Mouse (Mus musculus) left cerebral cortex, postnatal 36 days (tissue): ENCODE data around the gene Selenbp1. TPM values are rescaled to one million over a fixed set of nuclear protein-coding genes. Genes with fewer than 3 reads are reported as not detected.
"Not testable (repeated sequence)": the region's sequence is repeated elsewhere in the genome, so short reads cannot be mapped to it uniquely, and the experiment has no call there.

ENCODE experiments used
- DNase-seq, 2 experiments: peaks; one replicate each; pipeline ENCODE4 v3.0.0; 2021 to 2022; ENCODE audit warnings: low spot score in 2 of 2, mixed read lengths in 1 of 2
- intact Hi-C: fragments of 180-260 bp; cut with DNase I; formaldehyde crosslinking; loops from one replicate; pipeline ENCODE4 v1.15.1; 2025
- total RNA-seq, 2 experiments: library from RNA; stranded (reverse); gene quantifications; 2 replicates each; pipeline ENCODE4 v1.2.3; 2021

Gene Selenbp1
- total RNA-seq, 2 experiments from 2014 or later = 9.7 to 10.0 TPM

DNA sequence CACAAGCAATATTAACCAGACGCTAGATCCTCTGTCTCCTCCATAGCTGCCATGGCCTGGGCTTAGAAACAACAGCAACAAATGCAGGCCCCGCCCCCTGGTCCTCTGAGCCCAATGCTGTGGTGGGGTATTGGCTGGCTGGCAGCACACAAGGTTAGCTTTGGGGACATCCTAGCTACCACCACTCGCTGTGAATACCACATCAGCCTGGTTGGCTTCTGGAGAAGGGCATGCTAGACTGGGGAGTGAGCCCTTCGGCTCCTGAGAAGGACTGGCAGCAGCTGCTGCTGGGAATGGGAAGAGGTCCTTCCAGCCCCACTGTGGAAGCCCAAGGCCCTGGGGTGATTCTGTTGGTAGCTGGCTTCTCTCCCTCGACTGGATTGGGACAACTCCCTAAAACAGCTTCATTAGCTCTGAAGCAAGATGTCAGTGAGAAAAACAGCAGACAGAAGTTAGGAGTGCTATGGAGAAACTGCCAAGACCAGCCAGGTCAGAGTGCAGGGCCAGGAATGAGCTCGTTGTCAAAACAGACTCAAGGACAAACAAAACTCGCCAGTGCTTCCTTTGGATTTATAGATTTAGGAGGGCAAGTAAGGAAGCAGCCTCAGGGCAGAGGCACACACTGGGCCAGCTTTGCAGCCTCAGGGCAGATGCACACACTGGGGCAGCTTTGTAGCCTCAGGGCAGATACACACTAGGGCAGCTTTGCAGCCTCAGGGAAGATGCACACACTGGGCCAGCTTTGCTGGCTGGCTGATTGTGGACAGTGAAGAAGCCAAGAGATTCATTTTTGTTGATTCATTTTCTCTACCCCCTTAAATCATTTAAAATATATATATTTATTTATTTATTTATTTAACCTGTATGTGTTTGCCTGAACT lies 2.2 kb upstream of the Selenbp1 start:
- intact Hi-C loops = not testable (repeated sequence)

DNA sequence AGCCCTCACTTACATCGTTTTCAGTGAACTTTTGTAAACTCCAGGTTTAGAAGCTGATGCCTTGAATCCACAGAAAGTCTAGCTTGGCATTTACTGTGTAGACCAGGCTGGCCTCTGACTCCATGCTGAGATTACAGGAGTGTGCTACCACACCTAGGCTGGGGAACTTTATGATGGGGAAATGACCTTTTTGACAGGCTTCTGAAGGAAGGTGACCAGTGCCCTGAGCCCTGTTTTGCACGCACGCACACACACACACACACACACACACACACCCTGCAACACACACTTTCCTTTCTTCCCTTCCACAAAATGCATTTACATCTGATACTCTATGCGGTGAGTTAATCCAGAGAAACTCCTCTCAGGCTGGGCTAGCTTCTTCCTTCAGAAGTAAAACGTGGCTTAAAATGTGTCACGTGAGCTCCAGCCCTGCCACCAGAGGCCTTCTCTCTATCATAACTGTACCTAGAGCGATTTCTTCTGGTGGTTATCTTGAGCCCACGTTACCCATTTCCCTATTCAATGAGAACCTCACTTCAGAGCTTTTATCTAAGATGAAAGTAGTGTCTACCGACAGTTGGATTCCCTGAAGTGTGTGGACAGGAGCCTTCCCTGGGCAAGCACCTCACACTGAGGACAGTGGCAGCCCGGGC lies 1.3 kb upstream of the Selenbp1 start:
- intact Hi-C loops, DNase-seq: not testable (repeated sequence)

More for the DNA sequence above, 2.2 kb upstream of the Selenbp1 start:
- not testable (repeated sequence) for DNase-seq

DNA sequence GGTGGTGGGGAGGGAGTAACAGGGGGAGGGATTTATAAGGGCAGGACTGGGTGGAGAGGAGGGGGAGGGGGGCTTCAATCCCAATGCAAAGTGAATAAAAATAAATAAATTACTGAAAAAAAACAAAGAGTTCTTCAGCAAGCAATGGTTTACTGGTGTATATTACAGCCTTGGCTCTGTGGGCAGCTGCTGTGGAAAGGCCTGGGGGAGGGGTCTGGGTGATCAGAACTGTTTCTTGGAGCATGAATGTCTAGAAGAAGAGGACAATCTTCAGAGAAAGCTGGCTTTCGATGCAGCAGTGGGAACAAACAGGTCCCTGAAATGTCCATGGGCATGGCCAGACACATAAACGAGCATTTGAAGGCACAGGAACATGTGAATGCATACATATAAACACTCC lies 577 bp upstream of the Selenbp1 start:
- DNase-seq, intact Hi-C loops: not testable (repeated sequence)

DNA sequence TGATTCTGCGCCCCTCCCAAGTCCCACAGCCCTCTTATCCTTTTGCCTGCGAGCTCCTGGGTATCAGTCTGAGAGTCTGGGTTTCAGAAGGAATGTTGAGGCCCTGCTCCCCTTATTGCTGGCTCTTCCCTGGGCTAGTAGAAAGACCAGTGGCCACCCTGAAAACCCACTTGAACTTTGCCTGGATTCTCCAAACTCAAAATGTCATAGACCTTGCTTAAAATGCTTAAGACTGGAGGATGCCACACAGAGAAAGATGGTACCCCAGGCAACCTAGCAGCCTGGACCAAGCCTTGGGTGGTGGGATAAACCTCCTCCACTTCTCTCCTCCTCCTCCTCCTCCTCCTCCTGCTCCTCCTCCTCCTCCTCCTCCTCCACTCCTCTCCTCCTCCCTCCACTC lies 748 bp downstream of the Selenbp1 start:
- intact Hi-C loops, DNase-seq: not testable (repeated sequence)

DNA sequence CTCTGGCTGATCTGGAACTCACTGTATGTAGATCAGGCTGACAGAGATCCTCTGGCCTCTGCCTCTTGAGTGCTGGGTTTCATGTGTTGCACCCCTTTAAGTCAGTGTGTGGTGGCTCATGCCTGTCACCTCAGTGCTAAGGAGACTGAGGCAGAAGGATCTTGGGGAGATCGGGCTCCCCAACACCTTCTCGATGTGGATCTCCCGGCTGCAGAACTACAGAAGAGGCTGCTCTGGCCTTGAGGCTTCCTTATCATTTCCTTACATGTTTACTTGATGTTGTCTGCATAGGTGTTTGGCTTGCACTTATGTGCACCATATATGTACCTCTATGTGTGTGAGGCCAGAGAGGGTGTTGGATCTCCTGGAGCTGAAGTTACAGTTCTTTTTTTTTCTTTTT lies 1.7 kb downstream of the Selenbp1 start:
- DNase-seq, intact Hi-C loops: not testable (repeated sequence)

GRCm38 (mm10) chr3:94935332-94935731 lies 2.5 kb downstream of the Selenbp1 start:
- not testable (repeated sequence) for DNase-seq
- intact Hi-C loops = loop anchor here (5.0 kb wide), 1 partner anchor 238 kb away; no protein-coding TSS in a partner anchor

- DNase-seq = not testable (repeated sequence)
- intact Hi-C loops = loop anchor here (5.0 kb wide), 1 partner anchor 239 kb away; no protein-coding TSS in a partner anchor
Measured at GRCm38 (mm10) chr3:94936147-94936546, 3.3 kb downstream of the Selenbp1 start.

- DNase-seq = not testable (repeated sequence)
- intact Hi-C loops = loop anchor here (5.0 kb wide), 1 partner anchor 240 kb away; no protein-coding TSS in a partner anchor
Measured at GRCm38 (mm10) chr3:94937194-94937593, 4.3 kb downstream of the Selenbp1 start.

- DNase-seq, intact Hi-C loops: not testable (repeated sequence)
Measured at GRCm38 (mm10) chr3:94940033-94940432, 7.2 kb downstream of the Selenbp1 start.

DNA sequence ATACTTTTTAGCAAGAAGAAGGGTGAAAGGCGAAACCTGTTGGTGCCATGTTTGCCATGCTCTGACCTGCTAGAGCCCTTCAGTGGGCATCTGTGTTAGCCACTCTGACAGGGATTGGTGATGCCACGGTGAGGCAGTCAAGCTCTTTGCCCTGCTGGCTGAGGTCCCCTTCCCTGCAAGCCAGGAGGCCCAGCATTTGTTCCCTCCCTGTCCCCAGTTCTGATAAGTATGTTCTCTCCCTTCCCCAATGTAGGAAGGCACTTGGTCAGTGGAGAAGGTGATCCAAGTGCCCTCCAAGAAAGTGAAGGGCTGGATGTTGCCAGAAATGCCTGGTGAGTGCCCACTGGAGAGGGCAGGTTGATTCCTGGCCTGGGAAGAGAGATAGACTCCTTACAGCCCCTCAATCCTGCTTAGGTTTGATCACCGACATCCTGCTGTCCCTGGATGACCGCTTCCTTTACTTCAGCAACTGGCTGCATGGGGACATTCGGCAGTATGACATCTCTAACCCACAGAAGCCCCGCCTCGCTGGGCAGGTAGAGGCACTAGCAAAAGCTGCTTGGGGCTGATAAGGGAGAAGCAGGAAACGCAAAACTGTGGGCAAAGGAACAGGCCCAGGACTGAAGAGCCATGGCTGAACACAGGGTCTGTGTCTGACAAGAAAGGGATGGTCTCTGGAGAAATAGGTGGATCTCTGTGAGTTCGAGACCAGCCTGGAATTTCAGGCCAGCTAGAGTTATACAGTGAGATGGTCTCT lies 9.5 kb downstream of the Selenbp1 start:
- DNase-seq, intact Hi-C loops: not testable (repeated sequence)

GRCm38 (mm10) chr3:94943706-94944105 lies 10.8 kb downstream of the Selenbp1 start:
- DNase-seq, intact Hi-C loops: not testable (repeated sequence)

- intact Hi-C loops = loop anchor here (2.0 kb wide), 1 partner anchor 49 kb away; no protein-coding TSS in a partner anchor
- no peak for DNase-seq
Measured at GRCm38 (mm10) chr3:94948066-94948614, 15.3 kb downstream of the Selenbp1 start.

GRCm38 (mm10) chr3:94949645-94950044 lies 16.8 kb downstream of the Selenbp1 start:
- no peak for DNase-seq
- intact Hi-C loops = loop anchor here (2.0 kb wide), 1 partner anchor 47 kb away; no protein-coding TSS in a partner anchor

DNA sequence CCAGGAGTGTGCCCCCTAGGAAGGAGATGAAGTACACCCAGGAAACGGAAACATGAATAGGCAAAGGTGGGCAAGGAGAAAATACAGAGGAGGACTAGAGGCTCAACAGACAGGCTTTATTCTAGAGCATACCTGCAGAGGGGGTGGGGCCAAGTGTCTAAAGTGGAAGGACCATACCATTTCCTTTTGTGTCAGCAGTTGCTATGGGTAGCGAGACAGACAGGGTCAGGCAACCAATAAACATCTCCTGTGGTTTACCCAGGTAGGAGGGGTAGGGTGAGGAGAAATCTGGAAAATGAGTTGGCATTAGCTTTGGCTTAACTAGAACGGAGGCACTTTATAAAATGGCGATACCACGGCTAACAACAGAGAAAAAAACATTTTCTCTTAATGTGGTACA lies 19.9 kb downstream of the Selenbp1 start:
- intact Hi-C loops = loop anchor here (2.0 kb wide), 1 partner anchor 22 kb away; the partner anchor contains the start of gene Pi4kb
- no peak for DNase-seq

DNA sequence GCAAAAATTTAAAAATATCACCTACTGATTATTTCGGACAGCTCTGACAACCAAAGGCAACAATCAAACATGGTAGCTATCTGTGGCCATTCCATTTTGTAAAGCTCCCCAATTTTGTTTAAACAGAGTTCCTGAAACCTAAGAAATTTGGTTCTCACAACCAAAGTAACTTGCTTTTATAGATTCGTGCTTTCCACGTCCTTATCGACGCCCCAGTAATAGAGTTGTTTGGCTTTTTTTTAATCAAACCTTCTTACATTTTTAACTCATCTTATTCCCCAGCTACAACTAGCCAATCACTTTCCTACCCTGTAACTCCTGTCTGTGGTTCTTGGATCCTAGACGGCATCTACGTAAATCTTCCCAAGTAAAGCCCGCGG lies 20.5 kb downstream of the Selenbp1 start:
- intact Hi-C loops = loop anchor here (2.0 kb wide), 1 partner anchor 21 kb away; the partner anchor contains the start of gene Pi4kb
- DNase-seq = no peak

DNA sequence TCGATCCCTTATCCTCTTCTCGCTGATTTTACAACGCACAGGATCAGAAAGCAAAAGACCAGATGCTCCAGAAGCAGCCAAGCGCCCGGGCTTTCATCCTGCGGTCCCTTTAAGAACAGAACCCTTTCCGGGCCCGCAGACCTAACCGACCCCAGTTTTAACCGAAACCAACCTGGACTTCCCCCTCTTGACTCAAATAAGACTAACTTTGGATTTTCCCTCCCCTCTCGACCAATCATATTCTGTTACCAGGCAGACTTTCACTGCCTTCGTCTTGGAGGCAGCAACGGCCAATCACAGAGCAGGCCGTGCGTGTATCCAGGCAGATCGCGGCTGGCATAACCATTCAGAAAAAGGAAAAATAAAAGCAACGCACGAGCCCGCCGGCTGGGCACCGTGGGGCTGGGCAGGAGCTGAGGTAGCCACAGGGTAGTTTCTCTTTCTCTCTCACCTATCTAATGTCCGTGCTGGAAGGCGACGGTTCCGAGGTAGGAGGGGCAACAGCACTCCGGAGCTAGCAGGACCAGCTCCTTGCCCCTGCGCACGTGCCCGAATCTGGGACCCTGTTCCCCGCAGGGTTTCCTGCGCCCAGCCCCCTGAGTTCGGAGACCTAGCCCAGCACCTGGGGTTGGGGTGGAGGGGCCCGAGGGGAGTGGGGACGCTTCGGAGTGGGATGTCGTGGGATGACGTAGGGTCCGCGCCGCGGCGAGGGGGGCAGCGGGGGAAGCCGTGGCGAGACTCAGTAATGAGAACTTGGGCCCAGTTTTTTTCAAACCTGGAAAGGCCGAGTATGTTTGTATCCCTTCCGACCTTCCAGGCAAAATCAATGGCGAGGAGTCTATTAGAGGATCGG lies 21.1 kb downstream of the Selenbp1 start, which contains the start of gene Rfx5:
Rfx5 (plus strand) TSS at position 312 of the 853 bp plus-strand sequence.
- intact Hi-C loops = loop anchor here (2.0 kb wide), 1 partner anchor 21 kb away; the partner anchor contains the start of gene Pi4kb

GRCm38 (mm10) chr3:94958295-94958694 lies 25.4 kb downstream of the Selenbp1 start:
- intact Hi-C loops = no loop called here
- DNase-seq = no peak

More for the DNA sequence above, 21.1 kb downstream of the Selenbp1 start, which contains the start of gene Rfx5:
- DNase-seq = peak; percentile 90 to 91

DNA sequence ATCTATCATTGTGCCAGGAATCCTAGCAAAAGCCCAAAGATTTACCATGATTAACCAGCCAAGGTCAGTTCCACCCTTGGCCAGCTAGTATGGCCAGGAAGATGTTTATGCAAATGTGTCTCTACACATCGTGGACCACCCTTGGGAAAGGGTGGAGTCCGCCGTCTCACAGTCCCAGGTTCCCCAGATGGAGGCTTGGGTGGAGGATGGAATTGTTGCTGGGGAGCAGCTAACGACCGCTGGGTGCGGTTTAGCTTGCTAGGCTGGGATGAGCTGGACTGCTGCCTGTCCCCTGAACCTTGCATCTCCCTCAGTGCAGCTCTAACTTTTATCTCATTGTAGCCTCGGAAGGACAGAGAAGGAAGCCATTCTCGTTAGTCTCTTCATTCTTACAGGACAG lies 27.0 kb downstream of the Selenbp1 start:
- intact Hi-C loops = no loop called here
- DNase-seq = no peak
